Mouse (Mus musculus): ENCODE results near the gene Arhgap22.

Arhgap22 gene

GRCm38 (mm10) chr14:33331627-33332026, 117.8 kb downstream of the Arhgap22 start:
- DNase-seq (ENCODE audit: low spot score): no peak

GRCm38 (mm10) chr14:33333833-33334232, 120.0 kb downstream of the Arhgap22 start:
- peak; percentile 40 for DNase-seq (ENCODE audit: low spot score)

- no peak for DNase-seq (ENCODE audit: low spot score)
Measured at GRCm38 (mm10) chr14:33334402-33334801, 120.6 kb downstream of the Arhgap22 start.

GRCm38 (mm10) chr14:33335733-33336132, 121.9 kb downstream of the Arhgap22 start:
- no peak for DNase-seq (ENCODE audit: low spot score)

GRCm38 (mm10) chr14:33338684-33339083, 124.9 kb downstream of the Arhgap22 start:
- DNase-seq (ENCODE audit: low spot score): no peak

- no peak for DNase-seq (ENCODE audit: low spot score)
Measured at GRCm38 (mm10) chr14:33343131-33343725, 129.4 kb downstream of the Arhgap22 start.

GRCm38 (mm10) chr14:33346546-33346945, 132.7 kb downstream of the Arhgap22 start:
- no peak for DNase-seq (ENCODE audit: low spot score)

- no peak for DNase-seq (ENCODE audit: low spot score)
Measured at GRCm38 (mm10) chr14:33347738-33348137, 133.9 kb downstream of the Arhgap22 start.

GRCm38 (mm10) chr14:33348146-33348545, 134.3 kb downstream of the Arhgap22 start:
- DNase-seq (ENCODE audit: low spot score): no peak

GRCm38 (mm10) chr14:33351019-33351418, 137.2 kb downstream of the Arhgap22 start:
- peak; percentile 40 for DNase-seq (ENCODE audit: low spot score)

- no peak for DNase-seq (ENCODE audit: low spot score)
Measured at GRCm38 (mm10) chr14:33351984-33352722, 138.3 kb downstream of the Arhgap22 start.

- DNase-seq (ENCODE audit: low spot score): no peak
Measured at GRCm38 (mm10) chr14:33352890-33353289, 139.1 kb downstream of the Arhgap22 start.

- no peak for DNase-seq (ENCODE audit: low spot score)
Measured at GRCm38 (mm10) chr14:33355276-33355675, 141.4 kb downstream of the Arhgap22 start.

- no peak for DNase-seq (ENCODE audit: low spot score)
Measured at GRCm38 (mm10) chr14:33357600-33358368, 144.0 kb downstream of the Arhgap22 start.

GRCm38 (mm10) chr14:33358891-33359290, 145.1 kb downstream of the Arhgap22 start:
- no peak for DNase-seq (ENCODE audit: low spot score)

- DNase-seq (ENCODE audit: low spot score): peak; percentile 25
Measured at GRCm38 (mm10) chr14:33361546-33361945, 147.7 kb downstream of the Arhgap22 start.

- no peak for DNase-seq (ENCODE audit: low spot score)
Measured at GRCm38 (mm10) chr14:33362122-33362521, 148.3 kb downstream of the Arhgap22 start.

GRCm38 (mm10) chr14:33362807-33363206, 149.0 kb downstream of the Arhgap22 start:
- no peak for DNase-seq (ENCODE audit: low spot score)

- DNase-seq (ENCODE audit: low spot score): no peak
Measured at GRCm38 (mm10) chr14:33363611-33364010, 149.8 kb downstream of the Arhgap22 start.

- no peak for DNase-seq (ENCODE audit: low spot score)
Measured at GRCm38 (mm10) chr14:33364061-33364460, 150.2 kb downstream of the Arhgap22 start.

- no peak for DNase-seq (ENCODE audit: low spot score)
Measured at GRCm38 (mm10) chr14:33366891-33367777, 153.3 kb downstream of the Arhgap22 start.

GRCm38 (mm10) chr14:33369375-33369774, 155.5 kb downstream of the Arhgap22 start:
- no peak for DNase-seq (ENCODE audit: low spot score)

Data from embryo, embryonic 10.5 days (tissue).